Mouse (Mus musculus) adrenal gland, adult 8-10 months (tissue): Measurements from ENCODE around the gene Mroh9. TPM values are rescaled to one million over a fixed set of nuclear protein-coding genes. Genes with fewer than 3 reads are reported as not detected.

Experiments used
- DNase-seq: peaks from one replicate; pipeline ENCODE4 v3.0.0; 2022
- total RNA-seq, 4 experiments: library from RNA; stranded (reverse); gene quantifications; 2 replicates each; pipeline ENCODE4 v1.2.4; 2022

Mroh9 gene
- not detected for total RNA-seq

DNA sequence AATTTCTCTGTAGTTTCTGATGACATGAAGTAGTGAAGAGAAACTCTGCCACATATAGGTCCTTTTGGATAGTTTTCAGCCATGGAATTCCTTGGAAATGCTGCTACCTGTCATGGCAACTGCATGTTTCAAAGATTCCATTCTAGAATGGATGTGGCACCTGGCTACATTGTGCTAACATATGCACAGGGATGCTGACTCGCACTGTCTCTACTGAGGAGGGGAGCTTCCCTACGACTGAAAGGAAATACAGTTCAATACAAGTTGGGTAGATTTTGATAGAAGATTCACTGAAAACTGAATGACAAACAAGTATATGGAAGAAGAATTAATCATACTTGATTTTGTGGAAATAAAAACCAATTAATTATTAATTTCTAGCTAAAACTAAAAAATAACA is at the start of gene Mroh9:
Gene Mroh9 (minus strand): TSS at position 101 of the 400 bp plus-strand sequence.
- DNase-seq: no peak

DNA sequence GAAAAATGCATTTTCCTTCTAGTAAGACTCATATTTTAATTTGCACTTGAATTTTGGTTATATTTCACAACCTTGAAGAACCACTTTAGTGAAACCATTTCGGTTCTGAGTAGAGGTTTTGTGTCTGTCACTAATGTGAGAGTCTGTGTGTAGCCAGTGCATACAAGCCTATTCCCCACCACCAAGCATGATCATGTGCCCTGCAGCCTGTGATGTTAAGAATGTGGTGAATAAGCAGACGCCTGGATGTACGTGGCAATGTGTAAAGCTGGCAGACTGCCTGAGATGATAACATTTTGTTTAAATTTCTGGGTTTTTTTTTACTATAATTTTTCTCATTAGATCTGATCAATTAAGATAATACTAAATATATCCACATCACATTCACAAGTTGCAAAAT is 44.5 kb upstream of the Mroh9 start:
- DNase-seq: no peak

DNA sequence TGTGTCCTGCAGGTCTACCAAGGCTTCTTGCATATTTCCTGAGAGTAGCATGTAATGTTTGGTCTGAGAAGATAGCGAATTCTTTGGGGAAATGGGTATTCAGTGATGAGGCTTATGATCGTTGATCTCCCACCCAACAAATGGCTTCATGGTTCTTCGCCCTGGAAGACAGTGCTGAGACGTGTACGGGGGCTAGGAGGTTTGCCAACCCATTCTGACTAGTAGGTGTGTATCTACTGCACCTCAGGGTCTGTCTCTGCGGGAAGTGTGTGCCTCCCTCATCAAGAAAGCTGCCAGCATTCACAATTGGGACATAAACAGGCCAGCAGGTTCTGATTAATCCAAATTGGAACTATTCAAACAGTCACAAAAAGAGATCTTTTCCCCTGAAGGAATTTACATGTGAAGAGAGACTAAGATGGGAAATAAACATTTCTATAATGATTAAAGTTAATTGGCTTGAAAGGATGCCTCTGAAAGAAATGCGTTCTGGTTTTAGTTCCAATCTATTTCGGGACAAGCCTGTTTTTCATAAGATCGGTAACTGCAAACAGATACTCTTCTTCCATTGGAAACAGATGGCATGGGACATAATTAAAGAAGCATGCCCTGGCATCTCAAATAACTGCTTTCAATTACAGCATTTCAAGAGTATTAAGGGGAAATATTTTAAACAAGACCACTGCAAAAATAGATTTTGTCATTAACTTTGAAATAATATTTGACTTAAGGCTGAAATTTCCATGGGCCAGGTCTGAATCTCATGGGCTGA is 43.8 kb upstream of the Mroh9 start:
- DNase-seq: no peak

DNA sequence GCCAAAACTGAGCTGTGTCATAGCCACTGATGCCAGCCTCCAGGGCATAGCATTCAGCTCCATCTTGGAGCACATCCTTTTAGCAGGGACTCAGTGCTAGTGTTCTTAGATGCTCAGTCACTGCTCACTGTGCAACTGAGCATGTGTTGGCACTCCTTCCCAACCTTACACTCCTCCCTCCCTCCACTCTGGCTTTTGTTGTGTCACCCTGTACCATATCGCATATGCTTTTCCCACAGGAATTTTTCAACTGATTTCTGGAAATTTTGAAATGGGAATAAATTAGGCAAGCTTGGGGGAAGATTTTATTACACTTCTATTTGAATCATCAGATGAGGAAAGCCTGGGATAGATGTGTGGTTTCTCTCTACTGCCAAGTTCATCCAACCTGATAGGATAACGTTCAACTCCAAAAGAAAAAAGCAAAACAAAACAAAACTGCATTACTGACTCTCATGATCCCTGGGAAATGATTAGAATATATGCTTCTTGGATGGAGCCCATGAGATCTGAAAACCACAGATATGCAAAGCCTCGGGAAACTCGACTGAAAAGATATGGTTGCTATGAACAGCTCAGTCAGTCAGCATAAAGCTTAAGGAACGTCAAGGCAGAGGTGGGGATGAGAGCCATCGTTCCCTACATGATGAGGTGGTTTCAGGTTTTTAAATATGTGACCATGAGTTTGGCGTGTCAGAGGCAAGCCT is 40.9 kb upstream of the Mroh9 start:
- DNase-seq: no peak

DNA sequence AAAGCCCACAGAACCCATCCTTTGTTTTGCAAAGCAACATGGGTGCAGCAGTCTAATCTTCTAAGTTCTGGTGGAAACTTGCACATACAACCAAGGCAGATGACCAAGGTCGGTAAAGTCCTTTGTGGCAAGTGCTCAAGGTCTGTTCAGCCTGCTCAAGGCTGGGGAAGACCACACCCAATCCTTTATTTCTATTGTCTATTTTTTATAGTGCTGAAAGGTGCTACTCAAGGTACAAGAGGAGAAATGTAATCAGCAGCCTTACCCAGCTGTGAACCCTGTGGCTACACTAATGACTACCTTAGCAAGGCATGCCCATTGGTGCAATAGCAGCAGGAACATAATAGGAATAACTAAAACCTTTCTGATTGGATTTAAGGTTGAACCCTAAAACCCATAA is 36.9 kb upstream of the Mroh9 start:
- DNase-seq: no peak

DNA sequence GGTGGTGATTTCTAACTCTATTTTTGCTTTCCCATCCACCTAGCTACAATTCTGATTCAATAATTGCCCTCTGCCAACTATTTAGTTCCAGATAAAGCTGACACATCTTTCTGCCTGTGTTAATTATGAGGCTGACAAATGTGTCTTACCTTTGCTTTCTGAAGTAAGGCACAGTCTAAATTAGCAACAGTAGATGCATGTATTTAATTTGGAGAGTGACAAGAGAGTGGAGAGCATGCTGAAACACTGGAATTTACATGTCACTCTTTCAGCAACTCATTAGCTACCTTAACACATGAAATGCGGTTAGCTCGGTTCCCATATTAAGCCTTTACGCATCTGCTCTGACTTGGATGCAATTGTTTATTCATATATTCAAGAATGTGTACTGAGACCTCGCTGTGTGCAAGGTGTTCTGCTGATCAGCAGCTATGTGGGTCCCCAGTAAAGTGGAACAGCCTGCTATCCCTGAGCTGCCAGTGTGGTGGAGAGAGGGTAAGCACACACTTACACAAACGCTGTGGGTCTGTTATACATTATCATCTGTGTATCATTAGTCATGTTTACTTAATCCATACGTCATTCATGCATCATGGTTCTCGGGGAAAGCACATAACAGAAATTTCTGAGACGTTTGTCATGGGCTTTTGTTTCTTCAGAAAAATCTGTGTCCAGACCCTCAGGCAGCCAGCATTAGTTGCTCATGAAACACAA is 28.1 kb upstream of the Mroh9 start:
- DNase-seq: no peak

DNA sequence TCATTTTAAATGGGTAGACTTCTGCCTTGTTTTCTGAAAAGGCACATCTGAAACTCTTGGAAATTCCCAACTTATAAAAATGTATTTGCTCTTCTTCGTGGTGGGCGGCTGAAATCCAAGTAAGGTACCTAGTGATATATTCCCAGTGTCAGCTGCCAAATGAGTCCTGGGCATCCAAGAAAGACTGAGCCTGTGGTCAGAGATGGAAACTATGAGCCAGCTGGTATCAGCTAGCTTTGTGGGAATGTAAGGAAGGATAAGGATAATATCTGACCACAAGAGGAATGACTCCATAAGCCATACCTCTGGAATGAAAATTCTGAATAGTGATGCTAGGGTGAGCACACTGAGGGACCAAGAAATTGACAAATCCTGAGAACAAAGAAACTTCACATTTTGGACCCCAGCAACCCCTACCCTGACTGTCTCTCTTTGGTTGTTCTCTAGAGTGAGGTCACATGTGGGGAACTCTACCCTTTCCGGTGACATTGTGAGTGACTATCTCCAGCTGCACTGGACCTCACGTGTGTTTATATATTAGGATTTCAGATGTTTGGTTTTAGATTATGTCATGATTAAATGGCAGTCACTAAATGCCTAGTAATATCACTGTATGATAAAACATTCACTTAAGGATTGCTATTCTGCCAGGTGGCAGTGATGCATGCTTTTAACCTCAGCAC is 27.2 kb upstream of the Mroh9 start:
- DNase-seq: no peak

DNA sequence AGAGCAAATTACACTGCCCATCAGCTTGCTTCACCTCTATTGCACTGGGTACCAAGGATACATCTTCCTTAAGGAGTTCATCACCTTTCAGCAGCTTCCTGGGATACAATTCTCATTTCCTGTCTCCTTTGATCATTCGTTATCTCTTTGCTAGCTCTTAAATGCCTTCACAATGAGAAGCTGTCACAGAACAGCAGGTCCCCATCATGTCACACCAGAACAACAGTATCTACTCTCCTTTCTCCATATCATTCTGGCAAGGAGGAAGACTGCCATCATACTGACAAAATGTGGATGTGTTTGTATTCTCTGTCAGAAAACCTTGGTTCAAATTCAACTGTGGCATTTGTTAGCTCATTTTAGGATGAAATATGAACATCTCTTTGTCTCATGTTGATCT is 19.5 kb upstream of the Mroh9 start:
- DNase-seq: no peak

DNA sequence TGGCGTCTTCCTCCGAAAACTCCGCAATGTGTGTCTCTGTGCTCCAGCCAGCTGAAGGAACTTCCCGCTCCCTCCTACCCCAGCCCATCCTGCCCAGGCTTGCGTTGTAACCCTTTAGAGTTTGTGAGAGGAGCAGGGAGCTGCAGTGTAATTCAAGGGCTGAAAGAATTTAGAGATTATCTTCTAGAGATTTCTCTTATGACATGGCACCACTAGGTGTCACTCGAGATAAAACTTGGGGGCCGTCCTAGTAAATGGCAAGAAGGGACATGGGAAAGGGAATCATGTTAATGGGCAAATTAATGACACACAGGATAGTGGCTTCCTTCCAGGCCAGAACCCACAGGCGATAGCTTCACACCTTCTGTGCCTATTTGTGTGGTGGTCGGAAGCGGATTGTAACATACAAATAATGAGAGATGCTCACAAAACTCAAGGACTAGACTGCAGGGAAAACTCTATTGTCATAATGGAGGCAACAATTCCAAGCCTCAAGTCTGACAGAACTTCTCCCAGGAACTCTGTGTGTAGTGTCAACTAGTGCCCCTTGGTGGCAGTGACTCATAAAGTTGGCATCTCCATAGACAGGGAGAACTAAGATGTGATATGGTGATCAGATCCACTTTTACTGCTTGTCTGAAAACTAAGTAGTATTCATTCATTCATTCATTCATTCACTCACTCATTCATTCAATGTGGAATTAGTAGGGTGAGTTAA is 6.1 kb upstream of the Mroh9 start:
- no peak for DNase-seq

DNA sequence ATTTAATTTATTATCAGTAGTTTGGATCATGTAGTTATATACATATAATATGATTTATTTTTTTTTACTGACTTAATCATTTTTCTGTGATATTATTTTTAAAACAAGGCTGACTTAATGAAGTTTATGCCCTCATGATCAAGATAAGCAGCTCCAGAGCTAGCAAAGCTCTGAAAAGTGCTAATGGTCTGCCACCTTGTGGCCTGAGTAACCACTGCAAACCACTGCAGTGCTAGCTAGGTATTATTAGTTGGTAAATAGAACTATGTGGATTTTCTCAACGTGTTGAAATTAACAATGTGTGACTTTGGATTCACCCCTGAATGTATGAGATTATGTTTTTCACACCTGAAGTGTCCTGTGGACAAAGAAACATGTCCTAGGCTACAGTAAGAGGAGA is 15.0 kb downstream of the Mroh9 start:
- peak; percentile 5 for DNase-seq

DNA sequence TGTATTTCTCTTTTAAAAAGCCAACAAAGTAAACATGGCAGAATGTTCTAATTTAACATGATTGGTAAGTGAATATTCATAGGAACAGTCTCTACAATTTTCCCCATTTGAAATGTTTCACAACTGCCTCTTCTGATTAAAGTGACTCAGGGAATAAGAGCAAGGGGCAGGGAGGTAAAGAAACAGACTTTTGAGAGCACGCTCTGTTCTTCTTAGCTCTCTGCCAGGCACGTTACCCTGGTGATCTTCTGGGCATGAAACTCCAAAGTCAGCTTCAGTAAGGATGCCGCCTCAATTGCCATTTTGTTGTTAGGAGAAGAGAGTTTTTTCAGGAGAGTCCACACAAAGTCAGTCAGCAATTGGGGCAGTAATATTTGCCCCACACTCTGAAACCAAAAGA is 25.1 kb downstream of the Mroh9 start:
- DNase-seq: no peak

DNA sequence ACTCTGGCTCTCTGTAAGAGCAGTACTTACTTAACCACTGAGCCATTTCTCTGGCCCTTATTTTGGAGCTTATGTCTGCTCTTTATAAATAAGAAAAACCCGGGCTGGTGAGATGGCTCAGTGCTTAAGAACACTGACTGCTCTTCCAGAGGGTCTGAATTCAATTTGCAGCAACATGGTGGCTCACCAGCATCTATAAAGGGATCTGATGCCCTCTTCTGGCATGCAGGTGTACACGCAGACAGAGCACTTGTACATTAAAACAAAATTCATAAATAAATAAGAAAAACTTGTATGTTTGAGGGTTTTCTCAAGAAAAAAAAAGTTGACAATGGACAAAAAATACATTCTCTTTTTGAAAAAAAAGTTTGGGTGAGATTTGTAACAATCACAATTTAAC is 28.1 kb downstream of the Mroh9 start:
- no peak for DNase-seq

DNA sequence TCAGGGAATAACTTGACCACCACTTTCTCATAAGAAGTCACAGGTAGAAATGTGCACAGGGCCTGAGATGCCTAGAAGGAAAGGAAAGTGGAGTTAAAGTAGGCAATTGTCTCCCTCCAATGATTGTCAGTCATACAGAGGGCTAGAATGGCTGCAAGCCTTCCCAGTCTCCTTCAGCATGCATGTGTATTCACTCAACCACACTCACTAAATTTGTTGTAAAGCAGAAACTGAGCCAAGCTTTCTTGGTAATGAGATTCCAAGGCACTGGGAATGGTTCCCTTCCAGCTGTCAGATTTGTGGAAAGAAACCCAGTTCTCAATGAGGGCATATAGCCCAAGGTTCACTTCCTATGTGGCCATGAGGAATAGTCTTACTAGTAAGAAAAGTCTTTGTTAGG is 29.8 kb downstream of the Mroh9 start:
- DNase-seq: no peak

DNA sequence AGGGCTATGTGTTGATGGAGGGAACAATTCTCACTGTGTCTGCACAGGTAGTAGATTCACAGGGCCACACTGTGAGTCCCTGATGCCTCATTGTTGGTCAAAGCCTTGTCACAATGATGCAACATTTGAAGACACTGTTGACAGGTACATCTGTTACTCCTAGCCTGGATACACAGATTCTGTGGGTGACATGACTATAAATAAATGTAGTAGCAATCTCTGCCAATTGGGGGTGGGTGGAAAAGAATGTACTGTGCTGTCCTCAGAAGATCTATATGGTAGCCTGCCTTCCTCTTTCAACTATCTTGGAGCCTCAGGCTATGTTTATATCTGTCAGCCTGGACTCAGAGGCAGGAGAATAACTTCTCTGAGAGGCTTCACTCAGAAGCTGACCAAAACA is 62.4 kb downstream of the Mroh9 start:
- no peak for DNase-seq

DNA sequence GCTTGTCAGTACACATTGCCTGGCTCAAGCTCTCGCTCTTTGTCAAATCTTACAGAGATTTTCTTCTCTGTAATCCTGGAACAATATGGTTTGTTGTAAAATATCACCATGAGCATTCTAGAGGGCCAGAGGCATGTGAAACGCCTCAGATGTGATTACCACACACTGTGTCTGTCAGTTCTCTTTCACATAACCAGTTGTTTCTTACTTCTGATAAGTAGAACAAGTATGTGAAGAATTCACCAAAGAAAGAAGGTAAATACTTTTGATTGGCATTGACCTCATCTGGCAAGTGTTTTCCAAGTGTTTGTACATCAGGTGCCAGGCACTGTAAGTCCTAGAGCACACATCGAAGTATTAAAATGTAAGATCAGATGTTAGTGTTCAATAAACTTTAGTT is 76.2 kb downstream of the Mroh9 start:
- no peak for DNase-seq

DNA sequence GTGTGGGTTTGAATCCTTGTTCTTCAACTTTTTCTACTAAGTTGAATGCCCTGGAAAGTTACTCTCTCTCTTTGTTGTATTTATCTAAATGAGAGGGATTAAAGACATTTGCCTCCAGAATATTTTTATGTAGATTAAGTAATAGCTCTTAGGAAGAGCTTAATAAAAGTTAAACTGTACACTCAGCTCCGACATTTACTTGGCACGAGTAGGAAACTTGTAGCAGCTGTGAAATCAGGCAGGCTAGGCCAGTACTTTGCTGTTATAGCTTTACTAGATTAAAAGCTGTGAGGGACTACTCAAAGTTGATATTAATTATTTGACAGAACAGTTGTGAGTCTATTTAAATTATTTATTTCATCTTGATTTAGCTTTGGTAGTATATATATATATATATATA is 82.0 kb downstream of the Mroh9 start:
- no peak for DNase-seq

DNA sequence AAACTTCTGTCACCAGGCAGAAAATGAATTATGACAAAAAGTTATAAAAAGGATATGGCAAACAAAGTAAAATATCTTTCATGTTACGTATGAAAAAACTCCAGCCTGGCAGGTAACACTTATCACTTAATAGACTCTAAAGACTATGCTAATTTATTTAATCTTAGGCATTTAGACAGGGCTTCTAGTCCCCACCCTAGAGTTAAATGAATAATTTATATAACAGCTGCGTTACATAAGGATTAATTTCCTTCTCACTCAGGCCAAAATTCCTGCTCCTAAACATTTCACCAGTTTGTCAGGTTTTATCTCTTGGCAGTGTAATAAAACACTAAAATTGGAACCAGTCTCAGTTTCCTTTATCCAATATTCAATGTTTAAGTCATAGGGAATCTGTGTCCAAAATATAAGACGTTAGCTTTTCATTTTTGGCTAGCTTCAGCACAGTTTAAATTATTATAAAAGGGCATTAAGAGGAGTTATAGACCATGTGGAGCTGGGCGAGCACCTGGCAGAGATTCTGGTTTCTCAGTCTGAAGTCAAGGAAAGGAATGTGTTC is 84.1 kb downstream of the Mroh9 start:
- no peak for DNase-seq

DNA sequence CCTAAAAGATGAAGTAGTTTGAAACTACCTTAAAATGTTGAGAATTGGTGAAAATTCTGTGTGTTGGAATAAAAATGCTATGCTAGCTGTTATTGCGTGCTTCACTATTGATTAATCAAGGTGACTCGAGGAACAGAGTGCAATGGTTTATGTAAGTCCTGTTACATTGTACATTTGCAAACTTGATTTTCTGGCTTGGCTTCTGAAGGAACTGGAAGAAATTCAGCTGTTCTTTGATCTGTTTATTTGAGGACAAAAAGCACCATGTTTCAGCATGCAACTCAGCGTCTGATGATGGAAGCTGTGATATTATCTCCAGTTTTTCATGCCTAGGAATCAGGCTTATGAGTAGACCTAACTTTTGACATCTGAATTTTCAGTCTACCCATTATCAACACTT is 97.9 kb downstream of the Mroh9 start:
- DNase-seq: no peak

DNA sequence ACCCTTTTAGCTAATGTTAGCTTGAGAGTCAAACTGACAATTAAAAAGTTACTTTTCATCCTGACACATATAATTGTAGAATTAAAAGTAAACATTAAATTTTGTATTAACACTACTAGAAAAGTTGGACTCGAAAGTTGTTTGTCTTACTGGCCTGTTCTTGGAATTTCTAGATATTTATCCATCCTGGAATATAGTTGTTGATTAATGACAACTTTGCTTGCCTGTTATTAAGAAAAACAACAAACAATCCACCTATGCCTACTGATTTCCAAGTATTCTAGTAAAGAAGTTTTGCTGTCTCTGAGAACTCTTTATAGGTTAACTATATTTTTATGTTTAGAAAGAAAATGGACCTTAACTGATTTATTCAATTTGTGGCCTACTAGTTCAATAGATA is 98.7 kb downstream of the Mroh9 start:
- DNase-seq: no peak

DNA sequence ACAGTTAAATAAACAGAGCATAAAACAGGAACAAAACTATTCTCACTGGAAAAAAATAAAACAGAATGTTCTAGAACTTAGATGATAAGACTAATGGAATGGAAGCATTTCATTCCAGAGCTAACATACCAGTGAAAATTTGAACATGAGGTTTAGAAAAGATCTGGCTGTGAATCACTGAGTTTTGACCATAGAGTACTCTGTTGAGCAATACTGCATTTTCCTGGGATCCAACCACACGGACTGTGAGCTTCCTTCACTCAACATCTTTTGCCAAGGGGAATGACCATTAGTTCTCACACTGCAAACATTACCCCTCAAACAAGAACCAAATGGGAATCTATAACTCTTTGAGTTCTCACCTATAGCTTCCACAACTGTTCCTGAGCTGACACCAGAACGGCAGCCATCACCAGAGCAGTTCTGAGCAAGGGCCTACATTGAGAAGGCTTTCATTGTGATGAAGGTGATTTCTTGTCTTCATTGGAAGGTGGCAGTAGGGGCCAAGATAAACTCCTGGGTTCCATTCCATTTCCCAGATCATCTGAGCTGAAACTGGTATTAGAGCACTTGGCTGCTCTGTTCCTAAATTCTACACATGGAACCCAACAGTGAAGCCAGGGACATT is 99.2 kb downstream of the Mroh9 start:
- no peak for DNase-seq

DNA sequence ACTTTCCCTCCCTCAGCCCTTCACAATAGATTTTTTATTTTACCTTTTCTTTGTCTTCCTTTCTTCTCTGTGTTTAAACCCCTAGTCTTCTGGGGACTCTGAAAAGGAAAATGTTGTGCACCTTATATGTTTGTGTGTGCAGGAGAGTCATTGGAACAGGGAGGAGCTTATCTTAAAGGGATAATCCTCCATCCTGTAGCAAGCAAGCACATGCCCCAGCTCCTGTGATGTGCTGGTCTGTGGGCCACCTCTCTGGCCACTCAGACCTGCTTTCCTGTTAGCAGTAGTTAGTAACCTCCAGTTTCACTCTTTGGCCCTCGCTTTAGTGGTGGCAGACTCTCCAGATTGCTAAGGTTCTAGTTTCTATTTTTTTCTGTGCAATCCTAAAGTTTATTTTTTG is 101.0 kb downstream of the Mroh9 start, which contains the start of gene Fmo3:
Gene Fmo3 (minus strand): TSS at position 101 of the 400 bp plus-strand sequence.
- DNase-seq: no peak
